Mouse (Mus musculus): Measurements from ENCODE around the gene Tpcn1.

Tpcn1 gene

DNA sequence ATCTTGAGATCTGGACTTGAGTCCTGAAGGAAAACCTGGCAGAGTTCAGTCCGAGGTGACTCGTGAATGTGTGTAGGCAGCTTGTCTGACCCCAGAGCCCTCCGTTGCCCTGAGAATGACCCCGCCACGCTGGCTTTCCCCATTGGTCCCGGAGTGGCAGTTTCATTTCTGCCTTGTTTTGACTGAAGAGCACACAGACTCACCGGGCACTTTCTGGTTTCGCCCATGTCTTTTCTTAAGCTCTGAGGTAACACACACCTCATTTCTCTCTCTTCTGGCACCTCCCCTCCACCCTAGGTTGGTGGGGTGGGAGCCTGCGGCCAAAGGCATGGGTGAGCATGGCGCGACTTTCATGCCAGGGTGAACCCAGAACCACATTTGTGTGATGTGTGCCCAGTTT lies 62.2 kb downstream of the Tpcn1 start:
- ChIA-PET CTCF (interaction anchor here in 3 of 4 experiments (0.5 to 2.7 kb wide), 19 partner anchors 9 to 162 kb away, joined by 3 to 13 read pairs (median 4); partner anchors contain the start of gene Slc8b1 (in 1 of the 3)), POLR2A (interaction anchor here (0.6 to 1.6 kb wide), 7 partner anchors 13 to 79 kb away, joined by 3 to 5 read pairs (median 3); partner anchors contain the start of gene Slc8b1 (in 1 of the 4))

GRCm38 (mm10) chr5:120525737-120526136 lies 62.7 kb downstream of the Tpcn1 start:
- ChIA-PET POLR2A (interaction anchor here in 3 of 4 experiments (0.6 to 1.6 kb wide), 6 partner anchors 10 to 80 kb away, joined by 3 to 6 read pairs (median 4); no protein-coding TSS in a partner anchor), CTCF (interaction anchor here in 3 of 4 experiments (0.5 to 2.7 kb wide), 19 partner anchors 9 to 94 kb away, joined by 3 to 13 read pairs (median 4); partner anchors contain the start of gene Slc8b1 (in 1 of the 3))

DNA sequence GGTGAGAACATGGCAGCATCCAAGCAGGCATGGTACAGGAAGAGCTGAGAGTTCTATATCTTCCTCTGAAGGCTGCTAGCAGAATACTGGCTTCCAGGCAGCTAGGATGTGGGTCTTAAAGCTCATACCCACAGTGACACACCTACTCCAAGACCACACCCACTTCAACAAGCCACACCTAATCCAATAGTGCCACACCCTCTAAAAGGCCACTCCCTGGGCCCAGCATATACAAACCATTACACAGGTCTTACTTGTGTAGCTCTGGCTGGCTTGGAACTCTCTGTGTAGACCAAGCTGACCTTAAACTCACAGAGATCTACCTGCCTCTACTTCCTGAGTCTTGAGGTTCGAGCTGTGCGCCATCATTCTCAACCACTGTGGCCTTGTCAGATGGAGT lies 63.7 kb downstream of the Tpcn1 start:
- ChIA-PET CTCF (interaction anchor here in 2 of 4 experiments (1.4 to 2.7 kb wide), 9 partner anchors 10 to 76 kb away, joined by 3 to 13 read pairs (median 5); no protein-coding TSS in a partner anchor), POLR2A (interaction anchor here in 3 of 4 experiments (0.6 to 1.6 kb wide), 3 partner anchors 11 to 131 kb away, joined by 3 to 4 read pairs (median 3); no protein-coding TSS in a partner anchor)

- POLR2A ChIA-PET = interaction anchor here in 2 of 4 experiments (1.0 to 1.7 kb wide), 6 partner anchors 11 to 83 kb away, joined by 3 to 6 read pairs (median 4); partner anchors contain the start of gene Slc8b1 (in 1 of the 2)
- CTCF ChIA-PET = interaction anchor here (0.6 to 2.3 kb wide), 19 partner anchors 8 to 158 kb away, joined by 3 to 13 read pairs (median 4); partner anchors contain the start of gene Slc8b1 (in 2 of the 4)
These were observed 65.8 kb downstream of the Tpcn1 start for GRCm38 (mm10) chr5:120522649-120523048.

GRCm38 (mm10) chr5:120517552-120517951 lies 70.9 kb downstream of the Tpcn1 start:
- ChIA-PET POLR2A (interaction anchor here in 3 of 4 experiments (0.6 to 1.8 kb wide), 9 partner anchors 12 to 1131 kb away, joined by 3 to 6 read pairs (median 3); partner anchors contain the start of gene Lhx5 (in 1 of the 3)), CTCF (interaction anchor here in 3 of 4 experiments (0.6 to 1.6 kb wide), 12 partner anchors 12 to 303 kb away, joined by 3 to 10 read pairs (median 4); partner anchors contain the start of gene Plbd2 (in 2 of the 3))

DNA sequence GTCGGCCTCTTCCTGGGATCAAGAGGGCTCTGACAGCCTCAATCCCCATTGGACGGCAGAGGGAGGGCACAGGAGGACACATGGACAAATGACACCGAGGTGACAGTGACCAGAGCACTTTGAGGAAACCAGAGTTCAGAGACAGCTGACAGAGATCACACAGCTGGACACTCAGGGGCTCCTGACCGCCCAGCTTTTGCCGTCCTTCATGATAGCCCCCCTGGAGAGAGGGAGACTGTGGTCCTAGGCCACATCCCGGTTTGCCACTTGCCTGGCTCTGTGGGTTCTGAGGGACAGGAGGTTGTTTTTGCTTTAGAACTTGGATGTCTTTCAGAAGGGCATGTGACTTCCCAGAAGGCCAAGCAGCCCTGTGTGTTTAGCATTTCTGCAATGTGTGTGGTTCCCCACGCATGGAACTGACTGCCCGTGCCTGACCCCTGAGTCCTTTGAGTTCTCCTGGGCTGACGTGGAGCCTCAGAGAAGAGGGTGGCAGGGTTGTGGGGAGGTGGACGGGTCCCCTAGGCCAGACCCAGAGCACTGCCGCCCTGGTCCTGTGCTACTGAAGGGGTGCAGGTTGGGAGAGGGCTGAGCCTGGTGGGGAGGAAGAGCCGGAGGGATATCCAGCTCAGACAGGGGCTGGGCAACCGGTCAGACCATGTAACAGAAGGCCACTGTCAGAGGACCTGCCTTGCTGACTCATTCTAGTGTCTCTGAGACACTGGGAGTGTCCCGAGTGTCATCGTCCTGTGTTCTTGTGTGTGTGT lies 72.1 kb downstream of the Tpcn1 start:
- POLR2A ChIA-PET = interaction anchor here in 3 of 4 experiments (0.6 to 5.9 kb wide), 11 partner anchors 11 to 98 kb away, joined by 3 to 37 read pairs (median 4); partner anchors contain the start of gene Lhx5 (in 1 of the 3)
- CTCF ChIA-PET = interaction anchor here in 2 of 4 experiments (0.7 to 1.7 kb wide), 10 partner anchors 11 to 199 kb away, joined by 3 to 6 read pairs (median 4); partner anchors contain the start of gene Plbd2 (in 1 of the 2)

GRCm38 (mm10) chr5:120515451-120515850 lies 73.0 kb downstream of the Tpcn1 start:
- ChIA-PET CTCF (interaction anchor here in 3 of 4 experiments (0.7 to 3.6 kb wide), 9 partner anchors 10 to 104 kb away, joined by 3 to 13 read pairs (median 3); no protein-coding TSS in a partner anchor), POLR2A (interaction anchor here in 3 of 4 experiments (0.7 to 5.9 kb wide), 13 partner anchors 10 to 267 kb away, joined by 3 to 44 read pairs (median 6); partner anchors contain the start of gene Plbd2 (in 1 of the 3))

- POLR2A ChIA-PET = interaction anchor here in 3 of 4 experiments (0.5 to 5.9 kb wide), 13 partner anchors 9 to 268 kb away, joined by 3 to 44 read pairs (median 4); partner anchors contain the start of genes Plbd2 (in 2 of the 3), Iqcd (in 1 of the 3) and Tpcn1 (in 1 of the 3)
- CTCF ChIA-PET = interaction anchor here (0.6 to 3.6 kb wide), 8 partner anchors 10 to 91 kb away, joined by 3 to 13 read pairs (median 4); no protein-coding TSS in a partner anchor
These were observed 73.7 kb downstream of the Tpcn1 start for GRCm38 (mm10) chr5:120514754-120515153.

DNA sequence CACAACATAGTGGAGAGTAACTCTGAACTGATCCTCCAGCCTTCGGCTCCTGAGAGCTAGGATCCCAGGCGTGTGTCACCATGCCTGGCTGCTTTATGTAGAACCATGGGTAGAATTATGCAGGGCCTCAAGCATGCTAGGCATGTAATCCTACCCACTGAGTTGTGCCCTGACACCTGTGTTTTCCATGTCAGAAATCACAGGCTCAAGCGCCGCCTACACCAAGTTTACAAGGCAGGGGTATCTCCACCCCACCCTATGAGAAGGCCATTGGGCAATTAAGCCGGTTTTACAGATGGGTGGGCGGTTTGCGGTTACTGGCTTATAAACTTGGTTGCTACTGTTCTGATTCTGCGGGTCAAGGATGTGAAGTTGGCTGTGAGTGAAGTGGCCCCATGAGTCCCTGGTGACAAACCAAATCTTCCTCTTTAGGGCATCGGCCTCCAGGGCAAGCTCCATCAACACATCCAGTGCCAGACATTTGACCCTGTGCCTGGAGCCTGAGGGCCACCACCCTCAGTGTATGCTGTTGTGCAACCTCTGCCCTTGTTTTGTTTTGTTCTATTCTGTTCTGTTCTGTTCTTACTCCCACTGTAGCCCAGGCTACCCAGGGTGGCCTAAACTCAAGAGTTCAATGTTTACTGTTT lies 74.3 kb downstream of the Tpcn1 start:
- ChIA-PET CTCF (interaction anchor here (0.6 to 3.6 kb wide), 10 partner anchors 11 to 106 kb away, joined by 3 to 22 read pairs (median 3); no protein-coding TSS in a partner anchor), POLR2A (interaction anchor here in 3 of 4 experiments (0.6 to 5.9 kb wide), 13 partner anchors 9 to 269 kb away, joined by 3 to 44 read pairs (median 4); partner anchors contain the start of genes Iqcd (in 1 of the 3), Plbd2 (in 1 of the 3) and Tpcn1 (in 1 of the 3))

DNA sequence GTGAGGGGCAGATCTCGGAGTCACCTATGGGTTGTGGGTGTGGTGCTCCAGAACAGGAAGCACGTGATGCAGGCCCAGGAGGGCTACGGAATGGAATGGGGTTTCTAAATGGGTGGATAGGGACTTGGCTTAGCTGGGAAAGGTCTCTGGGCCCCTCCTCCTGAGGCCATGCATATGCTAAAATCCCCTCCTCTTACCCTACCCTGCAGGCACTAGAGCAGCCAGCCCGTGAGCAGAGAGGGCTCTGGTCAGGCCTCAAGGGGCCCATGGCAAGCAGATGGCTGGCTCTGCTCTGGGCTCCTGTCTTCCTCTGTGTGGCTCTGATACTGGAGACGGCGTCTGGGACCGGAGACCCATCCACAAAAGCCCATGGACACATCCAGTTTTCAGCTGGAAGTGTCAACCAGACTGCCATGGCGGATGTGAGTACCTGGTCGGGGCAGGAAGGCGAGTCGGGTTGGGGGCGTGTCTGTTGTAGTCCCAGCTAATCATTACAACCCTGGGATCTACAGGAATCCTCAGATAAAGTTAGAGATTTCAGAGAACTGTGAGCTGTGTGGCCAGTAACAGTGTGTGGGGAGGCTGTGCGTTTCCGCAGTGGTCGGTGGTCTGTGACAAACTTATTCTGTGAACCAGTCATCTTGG lies 75.4 kb downstream of the Tpcn1 start:
- CTCF ChIA-PET = interaction anchor here in 3 of 4 experiments (0.6 to 3.6 kb wide), 25 partner anchors 10 to 408 kb away, joined by 3 to 22 read pairs (median 4); partner anchors contain the start of gene Plbd2 (in 3 of the 3)
- POLR2A ChIA-PET = interaction anchor here (0.5 to 5.9 kb wide), 38 partner anchors 9 to 803 kb away, joined by 3 to 44 read pairs (median 4); partner anchors contain the start of genes Iqcd (in 2 of the 4), Plbd2 (in 2 of the 4), Tpcn1 (in 2 of the 4) and Sds (in 1 of the 4)

DNA sequence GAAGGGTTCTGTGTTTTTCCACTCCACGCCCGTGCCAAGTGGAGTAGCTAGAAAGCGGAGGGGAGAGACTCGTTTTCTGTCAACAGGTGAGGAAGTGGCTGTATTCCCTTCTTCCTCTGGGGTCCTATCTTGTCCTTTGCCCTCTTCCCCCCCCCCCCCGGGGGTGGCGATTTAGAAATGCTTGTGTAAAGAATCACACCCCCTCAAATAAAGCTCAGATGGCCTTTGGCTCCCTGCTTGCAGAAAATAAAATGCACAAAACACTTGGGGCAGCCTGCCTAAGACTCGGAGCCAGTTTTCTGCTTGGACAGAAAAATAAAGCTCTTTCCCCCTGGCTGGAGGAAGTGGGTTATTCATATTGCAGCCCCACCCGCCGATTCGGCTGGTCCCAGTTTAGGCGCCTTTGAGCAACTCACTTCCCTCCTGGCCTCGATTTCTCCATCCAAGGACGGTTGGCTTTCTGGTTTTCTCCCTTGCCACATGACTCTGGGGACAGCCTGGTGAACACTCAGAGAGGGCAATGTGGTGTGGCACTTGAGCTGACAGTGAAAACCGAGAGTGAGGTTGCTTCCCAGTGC lies 76.7 kb downstream of the Tpcn1 start:
- ChIA-PET POLR2A (interaction anchor here (0.6 to 5.9 kb wide), 41 partner anchors 8 to 884 kb away, joined by 3 to 44 read pairs (median 5); partner anchors contain the start of genes Iqcd (in 2 of the 4), Plbd2 (in 2 of the 4), Tpcn1 (in 2 of the 4) and Ddx54 (in 1 of the 4)), CTCF (interaction anchor here (0.5 to 3.5 kb wide), 20 partner anchors 9 to 541 kb away, joined by 3 to 30 read pairs (median 4); partner anchors contain the start of genes Plbd2 (in 2 of the 4), Ddx54 (in 1 of the 4) and Rita1 (in 1 of the 4))

GRCm38 (mm10) chr5:120510982-120511642 lies 77.4 kb downstream of the Tpcn1 start, which contains the start of gene Slc8b1:
Gene Slc8b1, plus strand, starts transcription at chr5:120511168.
- CTCF ChIA-PET = interaction anchor here (0.5 to 3.5 kb wide), 27 partner anchors 8 to 382 kb away, joined by 3 to 30 read pairs (median 4); partner anchors contain the start of genes Ddx54 (in 1 of the 4), Iqcd (in 1 of the 4), Plbd2 (in 1 of the 4) and Rasal1 (in 1 of the 4)

GRCm38 (mm10) chr5:120507311-120507710 lies 81.2 kb downstream of the Tpcn1 start:
- POLR2A ChIA-PET = interaction anchor here in 2 of 4 experiments (0.6 to 0.7 kb wide), 2 partner anchors 31 to 173 kb away, joined by 3 read pairs; no protein-coding TSS in a partner anchor
- CTCF ChIA-PET = interaction anchor here in 1 of 4 experiments (2.7 kb wide), 1 partner anchor 94 kb away, joined by 16 read pairs; no protein-coding TSS in a partner anchor

More at GRCm38 (mm10) chr5:120510982-120511642, 77.4 kb downstream of the Tpcn1 start, which contains the start of gene Slc8b1:
- POLR2A ChIA-PET = interaction anchor here in 3 of 4 experiments (0.5 to 5.9 kb wide), 52 partner anchors 8 to 840 kb away, joined by 3 to 44 read pairs (median 4); partner anchors contain the start of genes Ddx54 (in 2 of the 3), Iqcd (in 2 of the 3), Rita1 (in 2 of the 3) and Tpcn1 (in 2 of the 3)

DNA sequence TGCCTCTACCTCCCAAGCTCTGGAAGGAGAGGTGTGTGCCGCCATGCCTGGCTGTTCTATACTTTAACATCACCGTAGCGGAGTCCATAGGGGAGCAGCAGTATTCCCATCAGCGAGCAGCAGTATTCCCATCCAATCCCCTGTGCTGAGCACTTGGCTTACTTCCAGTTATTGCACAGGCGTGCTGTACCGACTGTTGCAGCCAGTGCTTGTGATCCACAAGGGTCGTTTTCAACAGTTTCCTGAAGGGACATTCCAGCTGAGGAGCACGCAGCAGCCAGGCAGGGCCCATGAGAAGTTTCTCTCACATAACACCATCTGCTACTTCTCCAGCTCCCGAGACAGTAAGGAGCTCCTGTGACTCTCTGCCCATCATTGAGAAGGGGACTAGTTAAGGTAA lies 82.0 kb downstream of the Tpcn1 start:
- CTCF ChIA-PET = interaction anchor here in 1 of 4 experiments (1.5 to 2.7 kb wide), 2 partner anchors 84 to 95 kb away, joined by 7 to 16 read pairs; no protein-coding TSS in a partner anchor

DNA sequence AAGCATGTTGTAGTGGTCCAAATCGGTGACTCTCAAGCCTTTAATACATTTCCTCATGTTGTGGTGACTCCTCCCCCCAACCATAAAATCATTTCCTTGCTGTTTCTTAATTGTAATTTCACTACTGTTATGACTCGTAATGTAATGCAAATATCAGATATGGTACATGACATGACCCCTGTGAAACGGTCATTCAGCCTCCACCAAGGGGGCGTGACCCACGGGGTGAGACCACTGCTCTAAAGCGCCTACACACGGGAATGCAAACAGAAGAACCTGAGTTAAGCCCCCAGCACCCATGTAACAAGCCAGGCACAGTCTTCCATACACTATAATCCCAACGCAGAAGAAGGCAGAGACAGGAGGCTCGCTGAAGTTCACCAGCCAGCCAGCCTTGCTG lies 82.7 kb downstream of the Tpcn1 start:
- CTCF ChIA-PET = interaction anchor here in 3 of 4 experiments (0.6 to 2.7 kb wide), 13 partner anchors 13 to 256 kb away, joined by 3 to 17 read pairs (median 4); partner anchors contain the start of gene Ddx54 (in 1 of the 3)

More for the DNA sequence above, 82.0 kb downstream of the Tpcn1 start:
- POLR2A ChIA-PET = interaction anchor here in 2 of 4 experiments (0.6 to 1.1 kb wide), 2 partner anchors 28 to 57 kb away, joined by 5 to 13 read pairs; no protein-coding TSS in a partner anchor

More for the DNA sequence above, 82.7 kb downstream of the Tpcn1 start:
- POLR2A ChIA-PET = interaction anchor here in 3 of 4 experiments (0.5 to 1.3 kb wide), 8 partner anchors 9 to 107 kb away, joined by 3 to 5 read pairs (median 3); no protein-coding TSS in a partner anchor

Data from embryonic stem cell, embryonic (primary cell).